Mouse (Mus musculus) hindbrain, embryonic 11.5 days (tissue): ENCODE results near the gene Ssc4d. TPM values are rescaled to one million over a fixed set of nuclear protein-coding genes. Genes with fewer than 3 reads are reported as not detected.
A peak's percentile ranks its signal among the peaks of the same experiment; 100 is the strongest.

Experiments used
- ATAC-seq: fragments of 200-750 bp; cut with Nextera tagmentation; 2 replicates; pipeline ENCODE4 v1.8.0; 2017; ENCODE audit warnings: mild to moderate bottlenecking, moderate TSS enrichment, moderate library complexity; ENCODE audit not compliant: low FRiP score
- DNase-seq: peaks from one replicate; pipeline ENCODE4 v3.0.0-alpha.2; 2015; ENCODE audit warnings: low spot score
- H3K27ac ChIP-seq: fragments of 300-500 bp; sonication (generic); 2 replicates; pipeline ENCODE4 v1.5.1; 2014; ENCODE audit warnings: mild to moderate bottlenecking, low read depth, low read length
- H3K27me3 ChIP-seq: fragments of 300-500 bp; sonication (generic); 2 replicates; pipeline ENCODE4 v1.6.1; 2014; ENCODE audit warnings: mild to moderate bottlenecking, low read length, moderate library complexity, mixed read lengths; ENCODE audit not compliant: control insufficient read depth, insufficient read depth
- H3K36me3 ChIP-seq: fragments of 300-500 bp; sonication (generic); 2 replicates; pipeline ENCODE4 v1.6.1; 2014; ENCODE audit warnings: mild to moderate bottlenecking, low read length, moderate library complexity, mixed read lengths; ENCODE audit not compliant: control insufficient read depth, insufficient read depth
- H3K4me1 ChIP-seq: fragments of 300-500 bp; sonication (generic); replicated peaks from 2 replicates; pipeline ENCODE4 v1.6.1; 2014; ENCODE audit warnings: low read length, mixed read lengths; ENCODE audit not compliant: control insufficient read depth, insufficient read depth
- H3K4me2 ChIP-seq: fragments of 300-500 bp; sonication (generic); replicated peaks from 2 replicates; pipeline ENCODE4 v1.6.1; 2014; ENCODE audit warnings: mild to moderate bottlenecking, low read depth, low read length
- H3K4me3 ChIP-seq: fragments of 300-500 bp; sonication (generic); 2 replicates; pipeline ENCODE4 v1.5.1; 2014; ENCODE audit warnings: low read depth, low read length
- H3K9ac ChIP-seq: fragments of 300-500 bp; sonication (generic); 2 replicates; pipeline ENCODE4 v1.6.1; 2014; ENCODE audit warnings: low read depth, low read length
- H3K9me3 ChIP-seq: fragments of 300-500 bp; sonication (generic); 2 replicates; pipeline ENCODE4 v1.6.1; 2016; ENCODE audit warnings: low read length; ENCODE audit not compliant: control insufficient read depth
- WGBS: fragments of 180-500 bp; shearing (Covaris S2); extraction: QIAGEN DNeasy Blood & Tissue Kit; methylation state at CpG from one replicate; pipeline ENCODE4 v1.1.7; 2014; 5-methylcytosine and 5-hydroxymethylcytosine counted together
- polyA plus RNA-seq: library from polyadenylated mRNA; unstranded; fragments of >200 nt; fragmentation: Nextera tagmentation; extraction: Ambion mirVana; gene quantifications from 2 replicates; pipeline ENCODE4 v1.2.1, GENCODE M21; 2014

Gene Ssc4d
- polyA plus RNA-seq, 1 experiment from 2014 or later = 1.6 TPM

- Histone ChIP-seq H3K27ac (no peak overlapping the region), H3K4me3 (no peak overlapping the region), H3K9ac (no peak overlapping the region), H3K9me3 (no peaks in the 10 kb centered on the region), H3K4me1 (no peaks in the 10 kb centered on the region), H3K4me2 (no peak overlapping the region), H3K36me3 (no peaks in the 10 kb centered on the region), H3K27me3 (no peaks in the 10 kb centered on the region)
- ATAC-seq (no peak), DNase-seq (no peak)
- 55% methylated on average over 5 of the region's 5 CpGs for WGBS
Measured at GRCm38 (mm10) chr5:135940587-135940986, 33.7 kb downstream of the Ssc4d start.

DNA sequence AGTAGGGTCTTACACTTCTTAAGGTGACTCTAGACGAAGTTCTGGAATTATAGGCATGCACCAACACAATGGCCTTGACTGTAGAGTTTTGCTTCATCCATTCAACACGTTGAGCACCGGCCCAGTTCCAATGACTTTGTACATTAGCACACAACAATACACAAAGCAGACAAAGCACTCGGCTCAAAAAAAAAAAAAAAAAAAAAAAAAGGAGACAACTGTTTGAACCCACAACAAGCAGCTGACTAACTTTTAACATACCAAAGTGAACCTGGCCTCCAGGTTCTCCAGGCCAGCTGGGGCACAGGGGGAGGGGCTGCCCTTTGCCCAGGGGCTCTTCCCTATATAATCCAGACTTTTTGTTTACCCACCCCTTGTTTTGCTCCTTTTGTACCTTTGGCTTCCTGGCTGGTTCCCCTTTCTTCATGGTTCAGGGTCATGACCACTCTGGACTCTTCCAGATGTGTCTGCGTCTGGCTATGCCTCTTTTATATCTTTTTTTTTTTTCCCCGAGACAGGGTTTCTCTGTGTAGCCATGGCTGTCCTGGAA, 38.6 kb downstream of the Ssc4d start:
- no peak for ATAC-seq
- no peaks in the 10 kb centered on the region for H3K36me3 ChIP-seq
- peak overlapping the region; percentile 93; the same call in 1 of the 2 replicates for H3K27ac ChIP-seq
- no peak overlapping the region for H3K4me3 ChIP-seq
- no peaks in the 10 kb centered on the region for H3K27me3 ChIP-seq
- no peaks in the 10 kb centered on the region for H3K9me3 ChIP-seq
- no peak overlapping the region for H3K9ac ChIP-seq
- H3K4me1 ChIP-seq = peaks cover 2% of the 10 kb centered on the region; the same call in 1 of the 2 replicates
- DNase-seq = no peak
- WGBS = 83% methylated on average over 6 of the region's 6 CpGs
- H3K4me2 ChIP-seq = no peak overlapping the region

DNA sequence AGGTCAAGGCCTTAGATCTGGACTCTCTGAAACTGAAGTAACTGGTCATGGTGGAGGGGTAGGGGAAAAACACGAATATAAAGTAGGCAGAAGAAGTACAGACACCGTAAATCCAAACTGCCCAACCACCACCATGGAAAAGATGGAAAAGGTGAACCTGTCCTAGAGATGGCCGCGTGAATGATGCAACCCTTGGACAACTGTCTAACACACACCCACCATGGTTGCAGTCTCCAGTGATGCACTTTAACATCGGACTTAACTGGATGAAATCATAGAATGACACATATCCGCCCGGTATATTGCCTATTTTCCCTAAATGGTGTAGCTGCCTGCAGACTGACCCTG, 39.2 kb downstream of the Ssc4d start:
- Histone ChIP-seq H3K4me1 (peaks cover 2% of the 10 kb centered on the region; the same call in 1 of the 2 replicates), H3K27me3 (no peaks in the 10 kb centered on the region), H3K4me2 (peak overlapping the region; percentile 9), H3K36me3 (0 out of 2 replicates have a peak, but pooled peaks cover 3% of the 10 kb centered on the region), H3K27ac (peak overlapping the region; percentile 93), H3K9ac (no peak overlapping the region), H3K4me3 (peak overlapping the region; percentile 98; the same call in 1 of the 2 replicates), H3K9me3 (no peaks in the 10 kb centered on the region)
- no peak for DNase-seq
- peak; percentile 55; the same call in 1 of the 2 replicates for ATAC-seq
- WGBS = 55% methylated on average over 7 of the region's 7 CpGs

DNA sequence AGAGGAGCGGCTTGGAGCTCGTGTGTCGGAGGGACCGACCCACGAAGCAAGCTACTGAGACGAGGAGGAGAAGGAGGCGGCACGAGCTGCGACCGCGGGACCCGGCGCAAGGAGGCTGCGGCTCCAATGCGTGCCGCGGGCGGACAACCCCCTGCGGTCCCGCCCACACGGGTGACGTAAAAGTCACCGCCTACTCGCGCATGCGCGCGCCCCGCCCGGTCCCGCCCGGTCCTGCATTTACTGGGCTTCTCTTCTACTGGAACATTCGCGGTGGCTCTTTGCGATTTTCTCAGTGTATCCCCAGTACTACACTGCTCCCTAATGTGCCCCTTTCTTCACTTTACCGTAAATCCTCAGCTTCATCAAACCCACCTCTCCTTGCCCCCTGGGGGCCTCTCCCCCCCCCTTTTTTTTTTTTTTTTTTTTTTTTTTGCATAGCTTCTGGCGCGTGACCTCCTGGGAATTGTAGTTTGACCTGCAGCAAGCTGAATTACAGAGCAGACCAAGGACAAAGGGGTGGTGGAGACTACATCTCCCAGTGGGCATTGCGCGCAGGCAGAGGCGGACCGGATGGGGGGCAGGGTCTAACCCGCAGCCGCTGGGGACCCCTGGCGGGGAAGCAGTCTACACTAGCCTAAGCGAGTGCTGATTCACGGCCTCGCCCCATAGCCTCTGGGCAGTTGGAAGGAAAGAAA, 39.7 kb downstream of the Ssc4d start, which contains the start of gene Ywhag:
Gene Ywhag, minus strand, starts transcription at position 136 of the 695 bp plus-strand sequence.
- ATAC-seq = peak; percentile 96
- H3K27me3 ChIP-seq = no peaks in the 10 kb centered on the region

DNA sequence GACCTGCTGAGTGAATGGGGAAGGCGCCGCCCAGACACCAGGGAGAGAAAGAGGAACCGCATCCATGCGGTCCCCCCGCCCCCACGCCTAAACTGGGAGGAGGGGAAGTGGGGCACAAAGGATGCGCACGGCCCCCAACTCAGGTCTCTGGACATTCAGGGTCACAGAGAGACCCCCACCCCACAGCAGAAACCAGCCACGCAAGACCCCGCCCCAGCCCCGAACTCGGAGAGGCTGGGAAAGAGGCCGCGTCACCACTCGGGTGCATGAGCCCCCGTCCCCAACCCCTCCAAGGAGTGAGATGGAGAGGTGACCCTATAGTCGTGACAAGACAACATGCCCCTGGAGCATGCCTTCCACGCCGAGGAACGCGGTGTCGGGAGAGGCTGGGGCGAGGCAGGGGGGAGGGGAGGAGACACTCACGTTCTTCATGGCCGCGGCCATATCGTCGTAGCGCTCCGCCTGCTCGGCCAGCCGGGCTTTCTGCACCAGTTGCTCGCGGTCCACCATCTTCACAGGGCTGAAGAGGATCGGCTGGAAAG, 40.4 kb downstream of the Ssc4d start:
- H3K9me3 ChIP-seq = no peaks in the 10 kb centered on the region
- H3K4me3 ChIP-seq = peak overlapping the region; percentile 98
- under 1% methylated on average over 33 of the region's 35 CpGs for WGBS
- peak overlapping the region; percentile 93 for H3K27ac ChIP-seq
- ATAC-seq (peak; percentile 77), DNase-seq (peak; percentile 84)
- H3K27me3 ChIP-seq = no peaks in the 10 kb centered on the region
- H3K36me3 ChIP-seq = 0 out of 2 replicates have a peak, but pooled peaks cover 5% of the 10 kb centered on the region
- H3K4me2 ChIP-seq = peak overlapping the region; percentile 57
- peaks cover 2% of the 10 kb centered on the region; the same call in 1 of the 2 replicates for H3K4me1 ChIP-seq
- peak overlapping the region; percentile 96 for H3K9ac ChIP-seq

More for the DNA sequence above, 39.7 kb downstream of the Ssc4d start, which contains the start of gene Ywhag:
- Histone ChIP-seq H3K27ac (peak within 1 kb of the TSS; percentile 93), H3K4me1 (peaks cover 2% of the 10 kb centered on the region; the same call in 1 of the 2 replicates), H3K36me3 (0 out of 2 replicates have a peak, but pooled peaks cover 4% of the 10 kb centered on the region), H3K4me3 (peak within 1 kb of the TSS; percentile 98), H3K9me3 (no peaks in the 10 kb centered on the region), H3K4me2 (peak within 1 kb of the TSS; percentile 57), H3K9ac (peak within 1 kb of the TSS; percentile 96)
- 0% methylated on average over 47 of the region's 48 CpGs for WGBS
- DNase-seq = peak; percentile 98

GRCm38 (mm10) chr5:135933222-135933899, 41.0 kb downstream of the Ssc4d start:
- Histone ChIP-seq H3K4me2 (peak overlapping the region; percentile 57), H3K27me3 (no peaks in the 10 kb centered on the region), H3K4me3 (peak overlapping the region; percentile 98), H3K27ac (peak overlapping the region; percentile 93), H3K9ac (peak overlapping the region; percentile 96), H3K36me3 (0 out of 2 replicates have a peak, but pooled peaks cover 5% of the 10 kb centered on the region), H3K4me1 (peaks cover 2% of the 10 kb centered on the region; the same call in 1 of the 2 replicates), H3K9me3 (no peaks in the 10 kb centered on the region)
- ATAC-seq = no peak
- peak; percentile 31 for DNase-seq
- WGBS = 16% methylated on average over 12 of the region's 12 CpGs

DNA sequence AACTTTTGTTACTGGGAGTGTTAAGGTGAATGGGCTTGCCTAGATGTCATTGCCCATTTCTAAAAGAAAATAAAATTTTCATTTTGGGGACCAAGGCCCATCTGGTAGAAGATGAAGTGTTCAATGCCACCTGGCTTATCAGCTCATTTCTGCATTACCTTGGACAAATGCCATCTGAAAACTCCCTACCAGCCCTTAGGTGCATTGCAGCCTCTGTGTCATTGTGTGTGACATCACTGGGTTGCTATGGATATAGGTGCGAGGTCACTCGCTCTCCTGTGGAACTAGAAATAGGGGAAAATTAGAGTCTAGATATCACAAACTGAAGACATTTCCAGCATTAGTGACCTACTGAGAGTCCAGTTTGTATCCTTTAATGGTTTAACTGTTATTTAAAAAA, 42.0 kb downstream of the Ssc4d start:
- peaks cover 6% of the 10 kb centered on the region for H3K36me3 ChIP-seq
- H3K9ac ChIP-seq = no peak overlapping the region
- DNase-seq = peak; percentile 28
- no peaks in the 10 kb centered on the region for H3K9me3 ChIP-seq
- peak overlapping the region; percentile 98 for H3K4me3 ChIP-seq
- WGBS = 90% methylated on average over 2 of the region's 2 CpGs
- H3K4me2 ChIP-seq = peak overlapping the region; percentile 17; the same call in 1 of the 2 replicates
- ATAC-seq = no peak
- H3K4me1 ChIP-seq = peaks cover 2% of the 10 kb centered on the region; the same call in 1 of the 2 replicates
- no peaks in the 10 kb centered on the region for H3K27me3 ChIP-seq
- no peak overlapping the region for H3K27ac ChIP-seq

- Histone ChIP-seq H3K4me3 (no peak overlapping the region), H3K4me2 (no peak overlapping the region), H3K27ac (no peak overlapping the region), H3K36me3 (peaks cover 12% of the 10 kb centered on the region), H3K9me3 (no peaks in the 10 kb centered on the region), H3K4me1 (peaks cover 2% of the 10 kb centered on the region; the same call in 1 of the 2 replicates), H3K27me3 (no peaks in the 10 kb centered on the region), H3K9ac (no peak overlapping the region)
- no peak for ATAC-seq
- DNase-seq = no peak
- WGBS = 97% methylated on average over 9 of the region's 9 CpGs
Measured at GRCm38 (mm10) chr5:135931526-135931925, 42.8 kb downstream of the Ssc4d start.
